Mouse (Mus musculus): Measurements from ENCODE around the gene Kcnip1.

The Kcnip1 gene

GRCm38 (mm10) chr11:33944067-33944785 is 48.7 kb downstream of the Kcnip1 start:
- in situ Hi-C loops (cut with MboI, MseI) = loop anchor here (10.0 kb wide), 2 partner anchors 131 to 1479 kb away; no protein-coding TSS in a partner anchor

DNA sequence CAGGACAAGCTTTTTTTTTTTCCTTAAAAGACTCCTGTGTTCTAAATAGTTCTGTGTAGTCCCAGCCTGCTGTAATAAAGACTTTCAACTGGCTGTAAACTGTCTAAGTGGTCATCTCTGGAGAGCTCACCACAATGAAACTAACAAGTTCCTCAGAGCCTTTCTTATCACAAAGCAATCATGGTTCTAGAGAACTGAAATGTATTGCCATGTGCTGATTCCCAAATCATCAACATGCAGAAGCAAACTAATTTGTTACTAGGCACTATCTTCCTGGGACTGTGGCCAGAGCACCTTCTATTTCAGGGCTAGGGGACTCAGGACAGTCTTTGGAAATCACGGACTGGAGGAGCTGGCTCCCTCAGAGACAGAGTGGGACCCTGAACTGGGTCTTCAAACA is 49.4 kb downstream of the Kcnip1 start:
- in situ Hi-C loops (cut with MboI, MseI) = loop anchor here (10.0 kb wide), 2 partner anchors 131 to 1479 kb away; no protein-coding TSS in a partner anchor

GRCm38 (mm10) chr11:33939456-33940113 is 53.4 kb downstream of the Kcnip1 start:
- in situ Hi-C loops (cut with MboI, MseI) = loop anchor here (10.0 kb wide), 2 partner anchors 135 to 1475 kb away; no protein-coding TSS in a partner anchor

GRCm38 (mm10) chr11:33938561-33939274 is 54.2 kb downstream of the Kcnip1 start:
- in situ Hi-C loops (cut with MboI, MseI) = no loop called here

DNA sequence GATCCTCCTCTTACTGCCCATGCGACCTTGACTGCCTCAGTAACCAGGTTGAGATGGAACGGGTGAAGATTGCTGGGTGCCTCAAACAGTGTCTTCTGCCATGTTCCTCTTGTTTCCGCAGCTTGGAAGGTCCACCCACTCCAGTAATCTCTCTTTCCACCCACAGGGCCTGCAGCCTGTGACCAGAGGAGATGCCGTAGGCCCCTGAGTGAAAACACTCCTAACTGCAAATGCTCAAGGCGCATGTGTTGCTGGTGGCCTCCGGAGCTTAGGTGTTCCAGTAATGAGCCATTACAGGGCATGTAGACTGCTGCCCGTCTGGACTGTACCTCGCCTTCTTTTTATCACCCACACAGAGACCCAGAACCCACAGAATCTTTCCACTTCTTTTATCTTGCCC is 55.3 kb downstream of the Kcnip1 start:
- in situ Hi-C loops (cut with MboI, MseI) = no loop called here

DNA sequence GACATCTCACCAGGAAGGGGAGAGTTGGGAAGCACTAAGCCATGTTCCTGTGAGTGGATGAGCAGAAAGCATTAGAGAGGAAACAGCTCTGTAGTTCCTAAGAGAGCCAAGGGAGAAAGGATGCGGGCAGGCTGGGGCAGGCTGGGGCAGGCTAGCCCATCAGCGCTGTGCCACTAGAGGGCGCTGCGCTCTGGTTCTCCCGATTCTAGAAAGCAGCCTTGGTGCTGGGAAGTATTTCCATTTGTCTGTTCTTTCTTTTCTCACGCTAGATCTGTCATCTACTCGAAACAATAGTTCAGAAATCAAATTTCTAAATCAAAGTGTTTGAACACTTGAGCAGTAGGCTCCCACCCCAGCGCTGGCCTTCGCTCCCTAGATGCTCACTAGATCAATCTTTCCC is 58.7 kb downstream of the Kcnip1 start:
- in situ Hi-C loops (cut with MboI, MseI) = loop anchor here (5.0 kb wide), 1 partner anchor 73 kb away; no protein-coding TSS in a partner anchor

DNA sequence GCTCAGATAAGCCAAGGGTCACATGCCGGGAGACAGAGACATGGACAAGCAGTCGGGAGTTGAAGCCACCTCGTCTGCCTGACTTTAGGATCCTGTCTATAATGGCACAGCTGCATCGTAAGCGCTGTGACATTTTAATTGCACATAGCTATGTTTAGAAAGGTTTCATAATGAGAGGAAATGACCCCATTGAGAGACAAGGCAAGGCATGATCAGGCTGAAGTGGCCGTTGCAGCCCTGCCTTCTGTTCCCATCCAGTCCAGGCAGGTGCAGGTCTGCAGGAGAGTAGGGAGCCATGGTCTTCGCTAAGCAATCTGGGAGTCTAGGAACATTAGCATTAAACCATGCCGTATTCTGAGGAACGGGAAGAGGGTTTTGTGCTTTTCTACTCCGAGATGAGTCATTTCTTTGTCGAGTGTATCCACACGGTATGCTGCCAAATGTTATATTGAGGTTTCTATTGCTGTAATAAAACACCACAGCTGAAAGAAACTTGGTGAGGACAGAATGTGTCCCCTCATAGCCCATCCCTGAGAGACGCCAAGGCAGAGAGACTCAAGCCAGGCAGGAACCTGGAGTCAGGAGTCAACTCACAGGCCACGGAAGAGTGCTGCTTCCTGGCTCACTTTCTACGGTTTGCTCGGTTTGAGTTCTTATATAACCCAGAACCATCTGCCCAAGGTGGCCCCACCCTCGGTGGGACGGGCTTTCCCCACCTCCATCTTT is 60.4 kb downstream of the Kcnip1 start:
- in situ Hi-C loops (cut with MboI, MseI) = loop anchor here (5.0 kb wide), 1 partner anchor 75 kb away; no protein-coding TSS in a partner anchor

DNA sequence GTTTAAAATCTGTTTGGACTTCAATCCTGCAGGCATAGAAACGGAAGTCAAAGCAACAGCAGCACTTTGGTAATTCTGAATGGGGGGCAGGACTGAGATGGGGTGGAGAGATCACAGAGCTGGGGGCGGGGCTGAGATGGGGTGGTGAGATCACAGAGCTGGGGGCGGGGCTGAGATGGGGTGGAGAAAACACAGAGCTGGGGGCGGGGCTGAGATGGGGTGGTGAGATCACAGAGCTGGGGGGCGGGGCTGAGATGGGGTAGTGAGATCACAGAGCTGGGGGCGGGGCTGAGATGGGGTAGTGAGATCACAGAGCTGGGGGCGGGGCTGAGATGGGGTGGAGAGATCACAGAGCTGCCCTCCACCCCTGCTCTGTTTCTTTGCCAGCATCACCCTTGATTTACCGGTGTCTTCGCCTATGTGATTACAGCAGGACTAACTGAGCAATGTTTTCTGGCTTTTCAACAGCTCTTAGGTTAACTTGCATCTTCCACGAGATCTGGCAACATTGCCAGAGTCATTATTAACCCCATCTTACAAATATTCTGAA is 61.0 kb downstream of the Kcnip1 start:
- in situ Hi-C loops (cut with MboI, MseI) = loop anchor here (5.0 kb wide), 1 partner anchor 75 kb away; no protein-coding TSS in a partner anchor

- in situ Hi-C loops (cut with MboI, MseI) = no loop called here
These were observed 63.5 kb downstream of the Kcnip1 start for GRCm38 (mm10) chr11:33929412-33929811.

DNA sequence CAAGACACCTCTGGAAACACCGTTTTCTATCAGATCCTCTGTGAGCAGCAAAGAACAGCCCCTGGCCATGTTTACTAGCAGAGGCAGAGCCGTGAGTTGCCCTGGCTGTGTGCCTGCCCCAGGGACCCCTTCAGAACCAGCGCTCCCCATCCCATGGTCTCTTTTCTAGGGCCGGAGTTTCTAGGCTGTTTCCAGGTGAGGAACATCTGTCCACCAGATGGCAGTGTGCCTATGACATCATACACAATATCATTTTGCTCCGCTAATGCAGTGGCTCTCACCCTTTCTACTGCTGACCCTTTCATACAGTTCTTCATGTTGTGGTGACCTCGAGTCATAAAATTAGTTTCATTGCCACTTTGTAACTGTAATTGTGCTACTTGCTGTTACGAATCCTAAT is 64.3 kb downstream of the Kcnip1 start:
- in situ Hi-C loops (cut with MboI, MseI) = no loop called here

- in situ Hi-C loops (cut with MboI, MseI) = no loop called here
These were observed 65.1 kb downstream of the Kcnip1 start for GRCm38 (mm10) chr11:33927836-33928235.

GRCm38 (mm10) chr11:33927321-33927720 is 65.6 kb downstream of the Kcnip1 start:
- in situ Hi-C loops (cut with MboI, MseI) = no loop called here

DNA sequence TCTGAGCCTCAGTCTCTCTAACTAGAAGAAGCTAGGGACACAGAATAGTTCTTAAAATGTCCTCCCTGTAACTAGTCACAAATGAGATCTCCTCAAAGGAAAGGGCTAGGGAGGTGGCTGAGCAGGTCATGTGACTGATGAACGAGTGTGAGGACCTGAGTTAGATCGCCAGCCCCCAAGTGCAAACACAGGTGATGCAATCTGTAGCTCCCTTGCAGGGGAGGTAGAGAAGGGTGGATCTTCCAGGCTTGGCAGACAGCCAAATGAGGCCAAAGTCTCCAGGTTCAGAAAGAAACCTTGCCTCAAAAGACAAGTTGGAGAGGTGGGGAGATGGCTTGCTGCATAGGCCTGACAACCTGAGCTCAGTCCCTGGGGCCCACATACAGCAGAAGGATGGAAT is 66.4 kb downstream of the Kcnip1 start:
- in situ Hi-C loops (cut with MboI, MseI) = no loop called here

DNA sequence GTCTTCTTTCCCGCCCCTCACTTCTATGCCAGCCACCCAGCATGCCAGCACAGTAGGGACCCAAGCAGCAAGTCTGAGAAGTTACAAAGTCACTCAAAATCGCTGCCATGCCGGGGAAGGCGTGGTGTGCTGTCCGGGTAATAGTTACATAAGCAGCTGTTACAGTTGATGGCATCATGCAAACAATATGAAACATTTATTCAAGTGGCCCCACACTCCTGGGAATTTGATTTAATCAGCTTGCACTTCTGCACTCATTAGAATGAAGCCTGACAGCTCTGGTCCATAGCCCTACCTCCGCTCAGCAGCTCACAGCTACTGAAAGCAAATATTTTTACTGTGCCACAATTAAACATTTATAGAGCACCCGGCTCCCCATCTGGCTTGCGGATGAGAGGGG is 67.2 kb downstream of the Kcnip1 start:
- in situ Hi-C loops (cut with MboI, MseI) = no loop called here

- in situ Hi-C loops (cut with MboI, MseI) = no loop called here
These were observed 69.9 kb downstream of the Kcnip1 start for GRCm38 (mm10) chr11:33923031-33923430.

DNA sequence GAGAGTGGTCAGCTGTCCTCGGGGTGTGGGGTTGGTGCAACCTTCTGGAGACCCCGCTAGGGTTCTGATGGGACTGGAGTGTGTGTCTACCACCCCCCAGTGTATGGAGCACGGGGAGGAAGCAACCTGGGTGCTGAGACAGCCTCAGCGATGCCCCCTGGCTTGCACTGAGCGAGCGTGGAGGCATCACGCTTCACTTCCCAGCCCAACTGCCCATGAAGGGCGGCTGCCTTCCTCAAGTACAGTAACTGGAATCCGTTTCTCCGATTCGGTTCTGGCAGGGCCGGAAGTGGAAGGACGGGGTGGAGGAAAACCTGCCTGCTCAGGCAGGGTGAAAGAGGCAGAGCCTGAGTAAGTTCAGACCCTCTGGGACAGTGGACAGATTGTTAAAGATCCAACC is 71.5 kb downstream of the Kcnip1 start:
- in situ Hi-C loops (cut with MboI, MseI) = no loop called here

DNA sequence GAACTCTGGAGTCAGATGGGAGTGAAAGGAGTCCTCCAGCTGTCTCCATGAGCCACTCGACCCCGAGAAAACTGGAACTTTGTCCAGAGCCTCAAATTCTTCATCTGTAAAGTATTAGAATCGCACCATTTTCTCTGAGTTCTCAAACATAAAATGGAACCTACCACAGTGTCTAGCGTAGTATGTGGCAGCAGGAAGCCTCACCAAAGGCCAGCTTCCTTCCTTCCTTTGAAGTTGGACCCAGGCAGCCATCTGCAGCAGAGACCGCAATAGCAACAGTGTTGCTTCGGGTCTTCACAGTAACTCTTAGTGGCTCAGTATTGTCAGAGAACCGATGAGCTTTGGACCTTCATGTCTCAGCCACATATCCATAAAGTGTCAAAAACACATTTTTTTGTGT is 73.1 kb downstream of the Kcnip1 start:
- in situ Hi-C loops (cut with MboI, MseI) = no loop called here

DNA sequence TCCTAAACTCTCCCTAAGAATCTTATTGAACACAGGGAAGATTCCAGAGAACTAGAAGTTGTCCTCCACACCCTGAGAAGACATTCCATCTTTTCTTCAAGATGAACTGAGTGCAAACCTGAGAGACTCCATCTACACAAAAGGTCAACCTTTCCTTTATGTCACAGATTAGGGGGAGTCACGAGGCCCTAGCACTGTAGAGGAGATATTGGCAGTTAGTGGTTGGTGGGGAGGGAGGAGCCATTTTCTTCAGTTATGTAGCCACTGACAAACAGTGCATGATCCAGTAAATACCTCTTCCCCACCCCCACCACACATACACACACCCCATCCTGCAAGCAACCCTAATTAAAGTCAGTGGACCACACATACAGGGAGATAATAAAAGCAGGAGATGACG is 74.5 kb downstream of the Kcnip1 start:
- in situ Hi-C loops (cut with MboI, MseI) = no loop called here

GRCm38 (mm10) chr11:33917574-33917973 is 75.4 kb downstream of the Kcnip1 start:
- in situ Hi-C loops (cut with MboI, MseI) = no loop called here

GRCm38 (mm10) chr11:33914216-33914615 is 78.7 kb downstream of the Kcnip1 start:
- in situ Hi-C loops (cut with MboI, MseI) = loop anchor here (5.0 kb wide), 1 partner anchor 182 kb away; no protein-coding TSS in a partner anchor

GRCm38 (mm10) chr11:33913061-33913460 is 79.9 kb downstream of the Kcnip1 start:
- in situ Hi-C loops (cut with MboI, MseI) = loop anchor here (5.0 kb wide), 1 partner anchor 181 kb away; no protein-coding TSS in a partner anchor
